Mouse (Mus musculus): ENCODE measurements around the gene Papolg.

DNA sequence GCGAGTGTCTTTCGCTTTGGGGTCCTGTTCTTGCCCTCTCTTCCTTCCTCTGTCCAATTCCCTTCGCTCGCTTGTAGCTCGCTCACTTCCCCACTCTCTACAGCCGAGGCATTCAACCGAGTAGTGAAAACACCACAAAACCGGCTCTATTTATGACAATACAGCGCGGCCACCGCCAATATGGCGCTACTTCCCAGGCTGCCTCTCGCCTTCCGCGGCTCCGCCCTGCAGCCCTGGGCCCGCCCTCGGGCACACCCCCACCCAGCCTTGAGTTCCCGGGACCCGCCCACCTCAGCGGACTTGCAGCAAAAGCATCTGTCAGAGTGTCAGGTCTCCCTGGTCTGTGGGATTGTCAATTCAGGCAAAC lies at the start of gene Papolg:
- no peak for TF ChIP-seq GATA1 (IDR thresholded peaks at IDR 0.05; ENCODE audit: borderline replicate concordance, low read length)
- TF ChIP-seq CTCF (IDR thresholded peaks at IDR 0.05; ENCODE audit: low read depth, low read length), result no peak
